Mouse (Mus musculus): Measurements from ENCODE around the gene Isg20. TPM values are rescaled to one million over a fixed set of nuclear protein-coding genes. Genes with fewer than 3 reads are reported as not detected.

Gene Isg20
- 10.9 and 12.5 TPM in 2 replicates for polyA plus RNA-seq (2012; rRNA removed)

DNA sequence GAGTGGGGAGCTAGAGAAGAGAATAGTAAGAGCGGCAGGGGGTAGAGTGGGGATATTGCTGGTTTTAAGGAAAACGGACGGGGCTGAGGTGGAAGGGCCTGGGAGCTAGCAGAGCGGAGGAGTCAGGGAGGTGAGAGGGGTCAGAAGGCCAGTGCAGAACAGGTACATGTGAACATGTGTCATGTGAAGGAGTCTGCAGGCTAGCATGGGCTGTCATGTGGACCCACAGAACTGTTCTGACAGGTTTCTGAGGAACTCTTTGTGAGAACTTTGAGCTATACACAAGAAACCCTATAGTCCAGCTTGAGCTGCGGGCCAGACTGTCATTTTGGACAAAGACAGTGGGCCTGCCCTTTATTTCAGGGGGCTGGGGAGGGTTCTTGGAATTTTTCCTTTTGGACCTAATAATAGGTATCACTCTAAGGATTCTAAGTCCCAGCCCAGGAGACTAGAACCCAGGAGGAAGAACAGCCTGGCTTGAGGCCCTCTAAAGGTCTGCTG is at the start of gene Isg20:
TSS of gene Isg20 (plus strand) at position 451 of the 501 bp plus-strand sequence.
- TF ChIP-seq POLR2A (IDR thresholded peaks at IDR 0.05; ENCODE audit: low read depth, low read length) = no peak
- no peak for TF ChIP-seq CTCF (conservative IDR thresholded peaks at IDR 0.05; ENCODE audit: insufficient read depth, insufficient read length, low read depth, low read length)
- Histone ChIP-seq H3K4me1 (ENCODE audit: control insufficient read depth, insufficient read depth, low read length) (no peaks in the 10 kb centered on the region), H3K4me3 (ENCODE audit: insufficient read depth, low read depth, low read length) (peak within 1 kb of the TSS; percentile 42), H3K27me3 (replicated peaks; ENCODE audit: control insufficient read depth, insufficient read depth, low read length) (no peaks in the 10 kb centered on the region), H3K36me3 (ENCODE audit: control insufficient read depth, insufficient read depth, low read length) (no peaks in the 10 kb centered on the region), H3K27ac (ENCODE audit: insufficient read depth, low read depth, low read length) (peak within 1 kb of the TSS; percentile 13; the same call in 1 of the 2 replicates)
- DNase-seq = no peak
- 79% methylated on average over 5 of the region's 5 CpGs for WGBS

DNA sequence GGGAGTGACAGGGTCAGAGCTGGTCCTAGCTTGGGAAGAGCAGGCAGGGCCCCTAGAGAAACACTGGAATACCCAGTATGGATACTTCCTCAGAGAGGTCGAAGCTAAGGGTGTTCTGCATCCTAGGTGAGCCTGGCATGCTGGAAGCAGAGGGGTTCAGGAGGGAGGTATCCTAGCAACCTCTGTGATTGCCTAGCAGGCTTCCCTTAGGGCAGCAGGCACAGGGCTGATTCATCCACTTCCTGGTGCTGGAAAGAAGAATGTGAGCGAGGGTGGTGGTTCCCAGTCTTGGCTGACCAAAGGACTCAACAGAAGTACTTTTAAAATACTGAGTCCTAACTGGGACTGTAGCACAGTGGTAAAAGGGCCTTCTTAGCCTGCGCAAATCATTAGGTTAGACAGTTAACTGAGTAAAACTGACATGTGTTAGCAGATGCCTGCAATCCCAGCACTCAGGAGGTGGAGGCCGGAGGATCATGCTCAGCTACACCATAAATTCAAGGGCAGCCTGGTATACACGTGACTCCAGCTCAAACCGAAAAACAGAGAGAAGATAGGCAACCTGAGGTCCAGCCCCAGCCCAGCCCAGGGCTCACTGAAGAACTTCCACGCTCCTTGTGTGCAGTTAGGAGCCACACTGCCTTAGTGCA is 49.3 kb upstream of the Isg20 start:
- Histone ChIP-seq H3K36me3 (ENCODE audit: control insufficient read depth, insufficient read depth, low read length) (no peaks in the 10 kb centered on the region), H3K4me1 (ENCODE audit: control insufficient read depth, insufficient read depth, low read length) (no peaks in the 10 kb centered on the region), H3K27me3 (replicated peaks; ENCODE audit: control insufficient read depth, insufficient read depth, low read length) (no peaks in the 10 kb centered on the region), H3K27ac (ENCODE audit: insufficient read depth, low read depth, low read length) (no peak overlapping the region), H3K4me3 (ENCODE audit: insufficient read depth, low read depth, low read length) (no peak overlapping the region)
- no peak for DNase-seq
- no peak for TF ChIP-seq CTCF (conservative IDR thresholded peaks at IDR 0.05; ENCODE audit: insufficient read depth, insufficient read length, low read depth, low read length)
- TF ChIP-seq POLR2A (IDR thresholded peaks at IDR 0.05; ENCODE audit: low read depth, low read length) = no peak
- 73% methylated on average over 7 of the region's 7 CpGs for WGBS

DNA sequence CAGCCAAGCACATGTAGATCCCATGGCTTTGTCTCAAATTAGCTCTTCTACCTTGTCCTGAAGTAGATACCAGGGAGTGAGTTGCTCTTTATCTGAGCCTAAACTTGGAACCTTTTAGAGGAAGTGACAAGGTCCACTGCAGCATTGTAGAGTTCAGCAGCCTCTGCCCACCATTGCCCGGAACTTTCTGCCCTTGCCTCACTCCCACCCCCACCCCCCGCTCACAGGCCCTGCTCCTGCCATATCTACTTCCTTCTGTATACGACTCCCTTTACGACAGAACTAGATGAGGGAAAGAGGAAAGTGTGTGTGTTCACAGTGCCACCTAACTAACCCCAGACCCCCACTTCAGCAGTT is 48.8 kb upstream of the Isg20 start:
- Histone ChIP-seq H3K4me1 (ENCODE audit: control insufficient read depth, insufficient read depth, low read length) (no peaks in the 10 kb centered on the region), H3K27ac (ENCODE audit: insufficient read depth, low read depth, low read length) (no peak overlapping the region), H3K27me3 (replicated peaks; ENCODE audit: control insufficient read depth, insufficient read depth, low read length) (no peaks in the 10 kb centered on the region), H3K36me3 (ENCODE audit: control insufficient read depth, insufficient read depth, low read length) (no peaks in the 10 kb centered on the region), H3K4me3 (ENCODE audit: insufficient read depth, low read depth, low read length) (no peak overlapping the region)
- no peak for TF ChIP-seq CTCF (conservative IDR thresholded peaks at IDR 0.05; ENCODE audit: insufficient read depth, insufficient read length, low read depth, low read length)
- no peak for TF ChIP-seq POLR2A (IDR thresholded peaks at IDR 0.05; ENCODE audit: low read depth, low read length)
- DNase-seq = no peak
- 53% methylated on average over 4 of the region's 4 CpGs for WGBS

DNA sequence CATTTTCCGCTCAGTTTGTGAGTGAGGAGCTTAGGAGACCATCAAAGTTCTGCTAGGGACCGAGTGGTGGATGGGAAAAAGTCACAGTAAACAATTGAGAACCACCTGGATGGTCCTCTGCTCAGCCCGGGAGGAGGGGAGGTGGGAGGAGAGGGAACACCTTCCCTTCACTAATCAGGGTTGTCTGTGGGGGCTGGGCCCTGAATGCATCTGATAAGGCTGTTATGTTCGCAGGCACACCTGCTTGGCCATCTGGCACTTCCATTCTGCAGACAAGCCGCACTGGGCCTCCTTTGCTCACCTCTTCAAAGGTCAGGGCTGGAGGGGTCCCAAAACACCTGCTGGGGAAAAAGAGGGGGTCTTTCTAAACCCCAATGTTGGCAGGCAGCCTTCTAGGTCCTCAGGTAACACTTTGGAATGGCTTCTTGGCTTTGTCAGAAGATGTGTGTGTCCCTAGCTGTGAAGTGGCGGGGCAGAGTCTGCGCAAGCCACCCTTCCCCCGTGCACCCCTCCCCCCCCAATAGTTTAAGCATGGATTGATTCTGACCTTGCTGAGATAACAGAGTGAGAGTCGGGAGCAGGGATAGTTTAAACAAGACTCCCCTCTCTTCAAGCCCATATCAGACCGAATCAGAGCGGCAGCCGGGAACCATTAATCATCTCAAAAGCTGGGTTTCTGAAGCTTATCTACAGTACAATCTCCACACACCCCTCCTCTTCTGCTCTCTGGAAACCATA is 47.8 kb upstream of the Isg20 start:
- H3K4me3 ChIP-seq (ENCODE audit: insufficient read depth, low read depth, low read length) = no peak overlapping the region
- H3K4me1 ChIP-seq (ENCODE audit: control insufficient read depth, insufficient read depth, low read length) = no peaks in the 10 kb centered on the region
- H3K27ac ChIP-seq (ENCODE audit: insufficient read depth, low read depth, low read length) = no peak overlapping the region
- 59% methylated on average over 12 of the region's 12 CpGs for WGBS
- no peaks in the 10 kb centered on the region for H3K36me3 ChIP-seq (ENCODE audit: control insufficient read depth, insufficient read depth, low read length)
- TF ChIP-seq POLR2A (IDR thresholded peaks at IDR 0.05; ENCODE audit: low read depth, low read length) (no peak), CTCF (conservative IDR thresholded peaks at IDR 0.05; ENCODE audit: insufficient read depth, insufficient read length, low read depth, low read length) (no peak)
- no peaks in the 10 kb centered on the region for H3K27me3 ChIP-seq (replicated peaks; ENCODE audit: control insufficient read depth, insufficient read depth, low read length)
- no peak for DNase-seq

DNA sequence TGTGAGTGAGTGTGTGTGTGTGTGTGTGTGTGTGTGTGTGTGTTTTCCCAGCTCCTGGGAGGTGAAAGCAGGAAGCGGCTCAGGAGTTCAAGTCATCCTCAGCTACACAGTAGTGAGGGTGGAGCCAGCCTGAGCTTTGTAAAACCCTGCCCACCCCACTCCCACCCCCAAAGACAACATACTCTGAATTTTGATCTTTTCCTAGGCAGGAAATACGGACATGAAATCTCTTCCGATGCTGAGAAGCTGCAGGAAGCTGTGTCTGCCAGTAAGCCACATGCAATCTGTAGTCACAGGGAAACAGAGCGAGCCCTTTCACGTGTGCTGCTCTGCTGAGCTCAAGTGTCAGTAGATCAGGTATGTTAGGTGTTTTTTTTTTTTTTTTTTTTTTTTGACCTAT is 44.5 kb upstream of the Isg20 start:
- no peaks in the 10 kb centered on the region for H3K27me3 ChIP-seq (replicated peaks; ENCODE audit: control insufficient read depth, insufficient read depth, low read length)
- no peaks in the 10 kb centered on the region for H3K36me3 ChIP-seq (ENCODE audit: control insufficient read depth, insufficient read depth, low read length)
- WGBS = 27% methylated on average over 5 of the region's 5 CpGs
- H3K27ac ChIP-seq (ENCODE audit: insufficient read depth, low read depth, low read length) = no peak overlapping the region
- DNase-seq = no peak
- TF ChIP-seq CTCF (conservative IDR thresholded peaks at IDR 0.05; ENCODE audit: insufficient read depth, insufficient read length, low read depth, low read length) = no peak
- TF ChIP-seq POLR2A (IDR thresholded peaks at IDR 0.05; ENCODE audit: low read depth, low read length) = no peak
- H3K4me1 ChIP-seq (ENCODE audit: control insufficient read depth, insufficient read depth, low read length) = no peaks in the 10 kb centered on the region
- H3K4me3 ChIP-seq (ENCODE audit: insufficient read depth, low read depth, low read length) = no peak overlapping the region

DNA sequence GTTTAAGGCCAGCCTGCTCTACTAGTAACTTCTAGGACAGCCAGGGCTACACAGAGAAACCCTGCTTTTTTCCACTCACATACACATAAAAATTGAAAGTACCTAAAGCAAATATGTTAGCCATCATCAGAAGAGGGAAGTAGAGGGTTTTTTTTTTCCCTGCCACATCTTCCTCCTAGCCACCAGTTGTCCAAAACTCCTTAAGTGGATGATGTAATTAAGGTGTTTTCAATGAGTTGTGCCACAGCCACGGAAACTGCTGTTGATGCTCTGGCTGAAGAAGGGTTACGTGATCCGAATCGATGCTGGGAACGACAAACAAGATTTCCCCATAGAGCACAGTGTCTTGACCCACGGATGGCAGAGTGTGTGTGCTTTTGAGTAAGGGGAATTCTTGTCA is 40.9 kb upstream of the Isg20 start:
- no peak for DNase-seq
- 83% methylated on average over 6 of the region's 6 CpGs for WGBS
- Histone ChIP-seq H3K4me3 (ENCODE audit: insufficient read depth, low read depth, low read length) (no peak overlapping the region), H3K27ac (ENCODE audit: insufficient read depth, low read depth, low read length) (no peak overlapping the region), H3K27me3 (replicated peaks; ENCODE audit: control insufficient read depth, insufficient read depth, low read length) (no peaks in the 10 kb centered on the region), H3K4me1 (ENCODE audit: control insufficient read depth, insufficient read depth, low read length) (no peaks in the 10 kb centered on the region), H3K36me3 (ENCODE audit: control insufficient read depth, insufficient read depth, low read length) (no peaks in the 10 kb centered on the region)
- TF ChIP-seq CTCF (conservative IDR thresholded peaks at IDR 0.05; ENCODE audit: insufficient read depth, insufficient read length, low read depth, low read length) (no peak), POLR2A (IDR thresholded peaks at IDR 0.05; ENCODE audit: low read depth, low read length) (no peak)

DNA sequence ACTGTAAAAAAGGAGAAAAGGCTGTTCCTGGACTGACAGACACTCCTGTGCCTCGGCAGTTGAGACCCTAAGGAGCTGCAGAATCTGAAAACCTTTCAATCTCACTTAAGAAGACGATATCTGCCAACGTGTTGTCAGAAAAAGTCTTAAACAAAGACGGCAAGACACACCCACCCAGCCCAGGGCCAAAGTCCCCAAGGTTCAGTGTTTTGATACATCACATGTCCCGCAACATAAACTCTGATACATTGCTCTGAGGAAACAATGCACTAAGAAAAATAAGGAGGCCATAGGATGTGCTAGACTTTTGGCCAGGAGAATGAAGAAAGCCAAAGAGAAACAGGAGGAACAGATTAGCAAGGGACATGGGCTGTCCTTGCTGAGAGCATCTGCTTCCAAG is 40.4 kb upstream of the Isg20 start:
- WGBS = 48% methylated on average over 5 of the region's 5 CpGs
- Histone ChIP-seq H3K4me3 (ENCODE audit: insufficient read depth, low read depth, low read length) (no peak overlapping the region), H3K4me1 (ENCODE audit: control insufficient read depth, insufficient read depth, low read length) (no peaks in the 10 kb centered on the region), H3K27me3 (replicated peaks; ENCODE audit: control insufficient read depth, insufficient read depth, low read length) (no peaks in the 10 kb centered on the region), H3K36me3 (ENCODE audit: control insufficient read depth, insufficient read depth, low read length) (no peaks in the 10 kb centered on the region), H3K27ac (ENCODE audit: insufficient read depth, low read depth, low read length) (no peak overlapping the region)
- no peak for DNase-seq
- TF ChIP-seq CTCF (conservative IDR thresholded peaks at IDR 0.05; ENCODE audit: insufficient read depth, insufficient read length, low read depth, low read length) (no peak), POLR2A (IDR thresholded peaks at IDR 0.05; ENCODE audit: low read depth, low read length) (no peak)

Measured in kidney, adult 2 months (tissue).